Mouse (Mus musculus) stomach, postnatal 0 days (tissue): ENCODE data around the gene Btbd9. TPM values are rescaled to one million over a fixed set of nuclear protein-coding genes. Genes with fewer than 3 reads are reported as not detected.
A peak's percentile ranks its signal among the peaks of the same experiment; 100 is the strongest.

Source experiments
- ATAC-seq: fragments of 200-750 bp; cut with Nextera tagmentation; 2 replicates; pipeline ENCODE4 v1.8.0; 2017; ENCODE audit not compliant: low FRiP score, low TSS enrichment
- DNase-seq: peaks from one replicate; pipeline ENCODE4 v3.0.0-alpha.2; 2016; ENCODE audit warnings: low spot score
- H3K27ac ChIP-seq: fragments of 300-500 bp; sonication (generic); replicated peaks from 2 replicates; pipeline ENCODE4 v1.5.1; 2014; ENCODE audit warnings: mild to moderate bottlenecking, control low read depth
- H3K27me3 ChIP-seq: fragments of 300-500 bp; sonication (generic); 2 replicates; pipeline ENCODE4 v1.6.1; 2014; ENCODE audit warnings: low read length; ENCODE audit not compliant: control insufficient read depth, insufficient read depth
- H3K36me3 ChIP-seq: fragments of 300-500 bp; sonication (generic); 2 replicates; pipeline ENCODE4 v1.6.1; 2014; ENCODE audit warnings: low read length, mixed read lengths; ENCODE audit not compliant: control insufficient read depth, insufficient read depth
- H3K4me1 ChIP-seq: fragments of 300-500 bp; sonication (generic); replicated peaks from 2 replicates; pipeline ENCODE4 v1.6.1; 2014; ENCODE audit warnings: antibody characterized with exemption; ENCODE audit not compliant: control insufficient read depth, insufficient read depth
- H3K4me2 ChIP-seq: fragments of 300-500 bp; sonication (generic); replicated peaks from 2 replicates; pipeline ENCODE4 v1.6.1; 2014; ENCODE audit warnings: low read depth, mild to moderate bottlenecking, control low read depth, moderate library complexity
- H3K4me3 ChIP-seq: fragments of 300-500 bp; sonication (generic); 2 replicates; pipeline ENCODE4 v1.5.1; 2014; ENCODE audit warnings: low read depth, low read length, control low read depth
- H3K9ac ChIP-seq: fragments of 300-500 bp; sonication (generic); 2 replicates; pipeline ENCODE4 v1.6.1; 2014; ENCODE audit warnings: mild to moderate bottlenecking, low read length, control low read depth, mixed read lengths
- H3K9me3 ChIP-seq: fragments of 300-500 bp; sonication (generic); 2 replicates; pipeline ENCODE4 v1.6.1; 2016; ENCODE audit warnings: low read length; ENCODE audit not compliant: control insufficient read depth
- CTCF ChIP-seq: IDR thresholded peaks from 2 replicates; pipeline ENCODE4 v1.5.1; 2016; ENCODE audit warnings: antibody characterized with exemption, low read depth, mild to moderate bottlenecking, moderate library complexity
- EP300 ChIP-seq: optimal IDR thresholded peaks from 2 replicates; pipeline ENCODE3; 2016; ENCODE audit warnings: antibody characterized with exemption
- WGBS: fragments of 180-500 bp; shearing (Covaris S2); extraction: QIAGEN DNeasy Blood & Tissue Kit; methylation state at CpG from one replicate; pipeline ENCODE4 v1.1.7; 2014; 5-methylcytosine and 5-hydroxymethylcytosine counted together
- polyA plus RNA-seq: library from polyadenylated mRNA; unstranded; fragments of >200 nt; fragmentation: Nextera tagmentation; extraction: Ambion mirVana; gene quantifications from 2 replicates; pipeline ENCODE4 v1.2.1, GENCODE M21; 2015

Btbd9 gene
- polyA plus RNA-seq, 1 experiment from 2014 or later, result 34.6 TPM

- H3K27ac ChIP-seq, result no peak overlapping the region
- no peaks in the 10 kb centered on the region for H3K4me1 ChIP-seq
- no peak overlapping the region for H3K4me2 ChIP-seq
- H3K4me3 ChIP-seq, result no peak overlapping the region
- no peak overlapping the region for H3K9ac ChIP-seq
- no peaks in the 10 kb centered on the region for H3K36me3 ChIP-seq
- ATAC-seq (no peak), DNase-seq (no peak)
- TF ChIP-seq CTCF, result no peak
- TF ChIP-seq EP300, result no peak
- H3K27me3 ChIP-seq, result no peaks in the 10 kb centered on the region
- 80% methylated on average over 5 of the region's 5 CpGs for WGBS
- H3K9me3 ChIP-seq, result no peaks in the 10 kb centered on the region
These were observed 77.5 kb downstream of the Btbd9 start for GRCm38 (mm10) chr17:30498779-30499178.

GRCm38 (mm10) chr17:30498376-30498719, 77.9 kb downstream of the Btbd9 start:
- Histone ChIP-seq H3K27ac (no peak overlapping the region), H3K9me3 (no peaks in the 10 kb centered on the region), H3K4me2 (no peak overlapping the region), H3K27me3 (no peaks in the 10 kb centered on the region), H3K9ac (no peak overlapping the region), H3K36me3 (no peaks in the 10 kb centered on the region), H3K4me3 (no peak overlapping the region), H3K4me1 (no peaks in the 10 kb centered on the region)
- no peak for TF ChIP-seq CTCF
- no peak for TF ChIP-seq EP300
- WGBS, result 41% methylated on average over 6 of the region's 6 CpGs
- ATAC-seq (no peak), DNase-seq (peak; percentile 39)

- Histone ChIP-seq H3K27me3 (no peaks in the 10 kb centered on the region), H3K9ac (no peak overlapping the region), H3K4me2 (no peak overlapping the region), H3K36me3 (no peaks in the 10 kb centered on the region), H3K4me1 (no peaks in the 10 kb centered on the region), H3K27ac (no peak overlapping the region), H3K4me3 (no peak overlapping the region), H3K9me3 (no peaks in the 10 kb centered on the region)
- DNase-seq (no peak), ATAC-seq (no peak)
- 65% methylated on average over 11 of the region's 11 CpGs for WGBS
- TF ChIP-seq CTCF (no peak), EP300 (no peak)
These were observed 78.5 kb downstream of the Btbd9 start for GRCm38 (mm10) chr17:30497525-30498375.

- Histone ChIP-seq H3K4me3 (no peak overlapping the region), H3K9me3 (no peaks in the 10 kb centered on the region), H3K4me1 (no peaks in the 10 kb centered on the region), H3K36me3 (no peaks in the 10 kb centered on the region; the same call in 1 of the 2 replicates), H3K27ac (no peak overlapping the region), H3K9ac (no peak overlapping the region), H3K27me3 (no peaks in the 10 kb centered on the region), H3K4me2 (no peak overlapping the region)
- TF ChIP-seq EP300 (no peak), CTCF (no peak)
- no peak for DNase-seq
- 61% methylated on average over 2 of the region's 2 CpGs for WGBS
- no peak for ATAC-seq
These were observed 80.7 kb downstream of the Btbd9 start for GRCm38 (mm10) chr17:30495567-30495966.

- TF ChIP-seq EP300 (no peak), CTCF (no peak)
- no peak for ATAC-seq
- 82% methylated on average over 2 of the region's 2 CpGs for WGBS
- Histone ChIP-seq H3K9ac (no peak overlapping the region), H3K4me1 (no peaks in the 10 kb centered on the region), H3K4me2 (no peak overlapping the region), H3K27me3 (no peaks in the 10 kb centered on the region), H3K36me3 (no peaks in the 10 kb centered on the region; the same call in 1 of the 2 replicates), H3K9me3 (no peaks in the 10 kb centered on the region), H3K4me3 (no peak overlapping the region), H3K27ac (no peak overlapping the region)
- no peak for DNase-seq
These were observed 81.1 kb downstream of the Btbd9 start for GRCm38 (mm10) chr17:30495154-30495553.

- DNase-seq (no peak), ATAC-seq (no peak)
- Histone ChIP-seq H3K27me3 (no peaks in the 10 kb centered on the region), H3K9ac (no peak overlapping the region), H3K9me3 (no peaks in the 10 kb centered on the region), H3K4me3 (no peak overlapping the region), H3K36me3 (no peaks in the 10 kb centered on the region; the same call in 1 of the 2 replicates), H3K4me1 (no peaks in the 10 kb centered on the region), H3K4me2 (no peak overlapping the region), H3K27ac (no peak overlapping the region)
- 97% methylated on average over 6 of the region's 6 CpGs for WGBS
- TF ChIP-seq CTCF (no peak), EP300 (no peak)
These were observed 82.8 kb downstream of the Btbd9 start for GRCm38 (mm10) chr17:30493481-30493880.
